Mouse (Mus musculus) cerebellum, adult 2 months (tissue): ENCODE data around the gene Cygb.

ENCODE experiments used
- CTCF ChIP-seq: fragments of 200-500 bp; IDR thresholded peaks from 2 replicates; pipeline ENCODE4 v1.5.1; 2011; ENCODE audit warnings: low read depth, mild to moderate bottlenecking, control low read depth, low read length, moderate library complexity, borderline replicate concordance; ENCODE audit not compliant: insufficient read depth
- POLR2A ChIP-seq: fragments of 200-500 bp; IDR thresholded peaks from 2 replicates; pipeline ENCODE4 v1.6.1; 2011; ENCODE audit warnings: low read length, control low read depth, borderline replicate concordance; ENCODE audit not compliant: insufficient read depth

- TF ChIP-seq CTCF (no peak), POLR2A (no peak)
These were observed 40.9 kb downstream of the Cygb start for GRCm38 (mm10) chr11:116613234-116613633.
